Mouse (Mus musculus) heart, postnatal 0 days (tissue): ENCODE results near the gene Itfg2. TPM values are rescaled to one million over a fixed set of nuclear protein-coding genes. Genes with fewer than 3 reads are reported as not detected.

ENCODE experiments used
- ATAC-seq: fragments of 200-750 bp; cut with Nextera tagmentation; 2 replicates; pipeline ENCODE4 v1.8.0; 2017; ENCODE audit warnings: low read depth, moderate number of reproducible peaks, moderate library complexity; ENCODE audit not compliant: insufficient read depth
- DNase-seq: peaks from one replicate; pipeline ENCODE4 v3.0.0-alpha.2; 2016; ENCODE audit warnings: low spot score
- H3K27ac ChIP-seq: fragments of 300-500 bp; sonication (generic); 2 replicates; pipeline ENCODE4 v1.5.1; 2014; ENCODE audit warnings: low read depth, mild to moderate bottlenecking
- H3K27me3 ChIP-seq: fragments of 300-500 bp; sonication (generic); 2 replicates; pipeline ENCODE4 v1.6.1; 2014; ENCODE audit warnings: low read length, mixed read lengths; ENCODE audit not compliant: control insufficient read depth, insufficient read depth
- H3K36me3 ChIP-seq: fragments of 300-500 bp; sonication (generic); replicated peaks from 2 replicates; pipeline ENCODE4 v1.6.1; 2014; ENCODE audit warnings: low read length, mixed read lengths; ENCODE audit not compliant: control insufficient read depth, insufficient read depth
- H3K4me1 ChIP-seq: fragments of 300-500 bp; sonication (generic); 2 replicates; pipeline ENCODE4 v1.6.1; 2014; ENCODE audit warnings: antibody characterized with exemption; ENCODE audit not compliant: control insufficient read depth, insufficient read depth
- H3K4me2 ChIP-seq: fragments of 300-500 bp; sonication (generic); 2 replicates; pipeline ENCODE4 v1.6.1; 2014; ENCODE audit warnings: low read depth, mild to moderate bottlenecking, low read length, moderate library complexity
- H3K4me3 ChIP-seq: fragments of 300-500 bp; sonication (generic); 2 replicates; pipeline ENCODE4 v1.5.1; 2014; ENCODE audit warnings: low read depth, low read length
- H3K9ac ChIP-seq: fragments of 300-500 bp; sonication (generic); replicated peaks from 2 replicates; pipeline ENCODE4 v1.6.1; 2014; ENCODE audit warnings: low read depth, low read length, mixed read lengths
- H3K9me3 ChIP-seq: fragments of 300-500 bp; sonication (generic); replicated peaks from 2 replicates; pipeline ENCODE4 v1.6.1; 2016; ENCODE audit warnings: low read length; ENCODE audit not compliant: control insufficient read depth
- CTCF ChIP-seq: IDR thresholded peaks from 2 replicates; pipeline ENCODE4 v1.5.1; 2016; ENCODE audit warnings: antibody characterized with exemption, control low read depth, low read depth
- EP300 ChIP-seq: IDR thresholded peaks from 2 replicates; pipeline ENCODE4 v1.6.1; 2016; ENCODE audit warnings: antibody characterized with exemption, low read depth
- WGBS: fragments of 180-500 bp; shearing (Covaris S2); extraction: QIAGEN DNeasy Blood & Tissue Kit; methylation state at CpG from one replicate; pipeline ENCODE4 v1.1.7; 2014; 5-methylcytosine and 5-hydroxymethylcytosine counted together
- polyA plus RNA-seq: library from polyadenylated mRNA; unstranded; fragments of >200 nt; fragmentation: Nextera tagmentation; extraction: Ambion mirVana; gene quantifications from 2 replicates; pipeline ENCODE4 v1.2.1, GENCODE M21; 2015
- total RNA-seq: library from RNA; depleted of rRNA; stranded (reverse); fragments of >200 nt; gene quantifications from 2 replicates; pipeline ENCODE4 v1.2.3, GENCODE M21; 2014; ENCODE audit warnings: low replicate concordance

Itfg2 gene
- total and polyA plus RNA-seq, 2 experiments from 2014 or later = 22.6 to 62.3 TPM

GRCm38 (mm10) chr6:128398996-128399395 is 25.7 kb downstream of the Itfg2 start, which contains the start of gene Nrip2:
Nrip2 (plus strand) TSS chr6:128399296.
- 54% methylated on average over 3 of the region's 3 CpGs for WGBS
- H3K9me3 ChIP-seq = no peaks in the 10 kb centered on the region
- peak within 1 kb of the TSS; percentile 24 for H3K4me3 ChIP-seq
- peak within 1 kb of the TSS; percentile 57 for H3K4me2 ChIP-seq
- no peak within 1 kb of the TSS for H3K27ac ChIP-seq
- no peak for TF ChIP-seq CTCF
- no peak for TF ChIP-seq EP300
- H3K4me1 ChIP-seq = peaks cover 7% of the 10 kb centered on the region; the same call in 1 of the 2 replicates
- H3K36me3 ChIP-seq = no peaks in the 10 kb centered on the region
- H3K9ac ChIP-seq = no peak within 1 kb of the TSS; the same call in 1 of the 2 replicates
- DNase-seq (no peak), ATAC-seq (no peak)
- H3K27me3 ChIP-seq = no peaks in the 10 kb centered on the region

- Histone ChIP-seq H3K9me3 (no peaks in the 10 kb centered on the region), H3K36me3 (no peaks in the 10 kb centered on the region), H3K4me2 (no peak overlapping the region), H3K4me1 (peaks cover 11% of the 10 kb centered on the region; the same call in 1 of the 2 replicates), H3K27ac (no peak overlapping the region), H3K4me3 (no peak overlapping the region), H3K9ac (no peak overlapping the region), H3K27me3 (no peaks in the 10 kb centered on the region)
- no peak for DNase-seq
- no peak for TF ChIP-seq EP300
- TF ChIP-seq CTCF = no peak
- ATAC-seq = no peak
- 70% methylated on average over 7 of the region's 7 CpGs for WGBS
Measured at GRCm38 (mm10) chr6:128397574-128398261, 27.0 kb downstream of the Itfg2 start.

- Histone ChIP-seq H3K9me3 (no peaks in the 10 kb centered on the region), H3K4me3 (no peak overlapping the region), H3K4me2 (no peak overlapping the region), H3K36me3 (no peaks in the 10 kb centered on the region), H3K4me1 (0 out of 2 replicates have a peak, but pooled peaks cover 4% of the 10 kb centered on the region), H3K9ac (no peak overlapping the region), H3K27me3 (no peaks in the 10 kb centered on the region), H3K27ac (no peak overlapping the region)
- WGBS = 38% methylated on average over 1 of the region's 1 CpGs
- DNase-seq (no peak), ATAC-seq (no peak)
- no peak for TF ChIP-seq EP300
- TF ChIP-seq CTCF = no peak
Measured at GRCm38 (mm10) chr6:128390683-128391082, 34.0 kb downstream of the Itfg2 start.

- ATAC-seq (no peak), DNase-seq (no peak)
- no peak overlapping the region for H3K4me2 ChIP-seq
- H3K9me3 ChIP-seq = no peaks in the 10 kb centered on the region
- 0 out of 2 replicates have a peak, but pooled peaks cover 4% of the 10 kb centered on the region for H3K4me1 ChIP-seq
- no peak overlapping the region for H3K9ac ChIP-seq
- no peak overlapping the region for H3K4me3 ChIP-seq
- no peaks in the 10 kb centered on the region for H3K27me3 ChIP-seq
- TF ChIP-seq EP300 = no peak
- no peak for TF ChIP-seq CTCF
- 79% methylated on average over 1 of the region's 1 CpGs for WGBS
- H3K36me3 ChIP-seq = no peaks in the 10 kb centered on the region
- no peak overlapping the region for H3K27ac ChIP-seq
Measured at GRCm38 (mm10) chr6:128389185-128389584, 35.5 kb downstream of the Itfg2 start.

GRCm38 (mm10) chr6:128385026-128385425 is 39.7 kb downstream of the Itfg2 start:
- WGBS = 67% methylated on average over 1 of the region's 1 CpGs
- no peak overlapping the region for H3K9ac ChIP-seq
- no peaks in the 10 kb centered on the region for H3K4me1 ChIP-seq
- H3K4me3 ChIP-seq = no peak overlapping the region
- H3K4me2 ChIP-seq = no peak overlapping the region
- H3K27me3 ChIP-seq = no peaks in the 10 kb centered on the region
- ATAC-seq = no peak
- TF ChIP-seq EP300 = no peak
- no peak for TF ChIP-seq CTCF
- no peaks in the 10 kb centered on the region for H3K9me3 ChIP-seq
- no peaks in the 10 kb centered on the region for H3K36me3 ChIP-seq
- no peak for DNase-seq
- no peak overlapping the region for H3K27ac ChIP-seq

- ATAC-seq (no peak), DNase-seq (no peak)
- Histone ChIP-seq H3K4me1 (no peaks in the 10 kb centered on the region), H3K4me3 (no peak overlapping the region), H3K27ac (no peak overlapping the region), H3K9ac (no peak overlapping the region), H3K36me3 (no peaks in the 10 kb centered on the region), H3K4me2 (no peak overlapping the region), H3K27me3 (no peaks in the 10 kb centered on the region), H3K9me3 (no peaks in the 10 kb centered on the region)
- WGBS = 72% methylated on average over 7 of the region's 7 CpGs
- TF ChIP-seq EP300 = no peak
Measured at GRCm38 (mm10) chr6:128383752-128384151, 41.0 kb downstream of the Itfg2 start.
